Mouse (Mus musculus): ENCODE data around the gene Magi3. TPM values are rescaled to one million over a fixed set of nuclear protein-coding genes. Genes with fewer than 3 reads are reported as not detected.

Gene Magi3
- polyA plus RNA-seq, 1 experiment: 4.1 TPM

- Histone ChIP-seq H3K27ac (ENCODE audit: control insufficient read depth, insufficient read depth, low read depth, low read length) (no peak overlapping the region), H3K4me1 (ENCODE audit: control insufficient read depth, insufficient read depth, low read length) (no peaks in the 10 kb centered on the region), H3K27me3 (ENCODE audit: control insufficient read depth, insufficient read depth, low read length) (no peaks in the 10 kb centered on the region), H3K36me3 (ENCODE audit: control insufficient read depth, insufficient read depth, low read length) (no peaks in the 10 kb centered on the region), H3K4me3 (ENCODE audit: control insufficient read depth, low read depth, low read length) (no peak overlapping the region)
- TF ChIP-seq CTCF (IDR thresholded peaks at IDR 0.05; ENCODE audit: control insufficient read depth, insufficient read depth, insufficient replicate concordance, low read depth, low read length) (no peak), POLR2A (IDR thresholded peaks at IDR 0.05; ENCODE audit: control insufficient read depth, low read depth, low read length) (no peak)
Measured at GRCm38 (mm10) chr3:104101249-104101648, 118.9 kb downstream of the Magi3 start.

GRCm38 (mm10) chr3:104095936-104096335 lies 124.2 kb downstream of the Magi3 start:
- TF ChIP-seq POLR2A (IDR thresholded peaks at IDR 0.05; ENCODE audit: control insufficient read depth, low read depth, low read length) (no peak), CTCF (IDR thresholded peaks at IDR 0.05; ENCODE audit: control insufficient read depth, insufficient read depth, insufficient replicate concordance, low read depth, low read length) (no peak)

GRCm38 (mm10) chr3:104094646-104095045 lies 125.5 kb downstream of the Magi3 start:
- no peaks in the 10 kb centered on the region for H3K4me1 ChIP-seq (ENCODE audit: control insufficient read depth, insufficient read depth, low read length)
- no peak overlapping the region for H3K4me3 ChIP-seq (ENCODE audit: control insufficient read depth, low read depth, low read length)
- H3K27ac ChIP-seq (ENCODE audit: control insufficient read depth, insufficient read depth, low read depth, low read length): no peak overlapping the region
- no peaks in the 10 kb centered on the region for H3K27me3 ChIP-seq (ENCODE audit: control insufficient read depth, insufficient read depth, low read length)
- no peaks in the 10 kb centered on the region for H3K36me3 ChIP-seq (ENCODE audit: control insufficient read depth, insufficient read depth, low read length)
- TF ChIP-seq POLR2A (IDR thresholded peaks at IDR 0.05; ENCODE audit: control insufficient read depth, low read depth, low read length) (no peak), CTCF (IDR thresholded peaks at IDR 0.05; ENCODE audit: control insufficient read depth, insufficient read depth, insufficient replicate concordance, low read depth, low read length) (no peak)

More at GRCm38 (mm10) chr3:104095936-104096335, 124.2 kb downstream of the Magi3 start:
- no peak overlapping the region for H3K4me3 ChIP-seq (ENCODE audit: control insufficient read depth, low read depth, low read length)
- no peaks in the 10 kb centered on the region for H3K27me3 ChIP-seq (ENCODE audit: control insufficient read depth, insufficient read depth, low read length)
- no peaks in the 10 kb centered on the region for H3K4me1 ChIP-seq (ENCODE audit: control insufficient read depth, insufficient read depth, low read length)
- H3K36me3 ChIP-seq (ENCODE audit: control insufficient read depth, insufficient read depth, low read length): no peaks in the 10 kb centered on the region
- no peak overlapping the region for H3K27ac ChIP-seq (ENCODE audit: control insufficient read depth, insufficient read depth, low read depth, low read length)

- TF ChIP-seq POLR2A (IDR thresholded peaks at IDR 0.05; ENCODE audit: control insufficient read depth, low read depth, low read length) (no peak), CTCF (IDR thresholded peaks at IDR 0.05; ENCODE audit: control insufficient read depth, insufficient read depth, insufficient replicate concordance, low read depth, low read length) (no peak)
- H3K27ac ChIP-seq (ENCODE audit: control insufficient read depth, insufficient read depth, low read depth, low read length): no peak overlapping the region
- no peaks in the 10 kb centered on the region for H3K36me3 ChIP-seq (ENCODE audit: control insufficient read depth, insufficient read depth, low read length)
- no peaks in the 10 kb centered on the region for H3K27me3 ChIP-seq (ENCODE audit: control insufficient read depth, insufficient read depth, low read length)
- no peak overlapping the region for H3K4me3 ChIP-seq (ENCODE audit: control insufficient read depth, low read depth, low read length)
- no peaks in the 10 kb centered on the region for H3K4me1 ChIP-seq (ENCODE audit: control insufficient read depth, insufficient read depth, low read length)
Measured at GRCm38 (mm10) chr3:104092759-104093158, 127.4 kb downstream of the Magi3 start.

GRCm38 (mm10) chr3:104082031-104082430 lies 138.1 kb downstream of the Magi3 start:
- Histone ChIP-seq H3K36me3 (ENCODE audit: control insufficient read depth, insufficient read depth, low read length) (no peaks in the 10 kb centered on the region), H3K27ac (ENCODE audit: control insufficient read depth, insufficient read depth, low read depth, low read length) (no peak overlapping the region), H3K4me3 (ENCODE audit: control insufficient read depth, low read depth, low read length) (no peak overlapping the region), H3K27me3 (ENCODE audit: control insufficient read depth, insufficient read depth, low read length) (no peaks in the 10 kb centered on the region), H3K4me1 (ENCODE audit: control insufficient read depth, insufficient read depth, low read length) (no peaks in the 10 kb centered on the region)
- TF ChIP-seq POLR2A (IDR thresholded peaks at IDR 0.05; ENCODE audit: control insufficient read depth, low read depth, low read length) (no peak), CTCF (IDR thresholded peaks at IDR 0.05; ENCODE audit: control insufficient read depth, insufficient read depth, insufficient replicate concordance, low read depth, low read length) (no peak)

GRCm38 (mm10) chr3:104078725-104079124 lies 141.4 kb downstream of the Magi3 start:
- Histone ChIP-seq H3K27me3 (ENCODE audit: control insufficient read depth, insufficient read depth, low read length) (no peaks in the 10 kb centered on the region), H3K27ac (ENCODE audit: control insufficient read depth, insufficient read depth, low read depth, low read length) (no peak overlapping the region), H3K4me3 (ENCODE audit: control insufficient read depth, low read depth, low read length) (no peak overlapping the region), H3K4me1 (ENCODE audit: control insufficient read depth, insufficient read depth, low read length) (no peaks in the 10 kb centered on the region), H3K36me3 (ENCODE audit: control insufficient read depth, insufficient read depth, low read length) (no peaks in the 10 kb centered on the region)
- TF ChIP-seq POLR2A (IDR thresholded peaks at IDR 0.05; ENCODE audit: control insufficient read depth, low read depth, low read length) (no peak), CTCF (IDR thresholded peaks at IDR 0.05; ENCODE audit: control insufficient read depth, insufficient read depth, insufficient replicate concordance, low read depth, low read length) (no peak)

- TF ChIP-seq CTCF (IDR thresholded peaks at IDR 0.05; ENCODE audit: control insufficient read depth, insufficient read depth, insufficient replicate concordance, low read depth, low read length) (no peak), POLR2A (IDR thresholded peaks at IDR 0.05; ENCODE audit: control insufficient read depth, low read depth, low read length) (no peak)
- H3K4me1 ChIP-seq (ENCODE audit: control insufficient read depth, insufficient read depth, low read length): no peaks in the 10 kb centered on the region
Measured at GRCm38 (mm10) chr3:104069395-104069794, 150.8 kb downstream of the Magi3 start.

More at GRCm38 (mm10) chr3:104069395-104069794, 150.8 kb downstream of the Magi3 start:
- Histone ChIP-seq H3K27ac (ENCODE audit: control insufficient read depth, insufficient read depth, low read depth, low read length) (no peak overlapping the region), H3K36me3 (ENCODE audit: control insufficient read depth, insufficient read depth, low read length) (no peaks in the 10 kb centered on the region), H3K27me3 (ENCODE audit: control insufficient read depth, insufficient read depth, low read length) (no peaks in the 10 kb centered on the region), H3K4me3 (ENCODE audit: control insufficient read depth, low read depth, low read length) (no peak overlapping the region)
